Mouse (Mus musculus): ENCODE measurements around the gene Ifrd2. TPM values are rescaled to one million over a fixed set of nuclear protein-coding genes. Genes with fewer than 3 reads are reported as not detected.
A peak's percentile ranks its signal among the peaks of the same experiment; 100 is the strongest.

The Ifrd2 gene
- total RNA-seq, 2 experiments from 2014 or later = 48.5 to 50.4 TPM

DNA sequence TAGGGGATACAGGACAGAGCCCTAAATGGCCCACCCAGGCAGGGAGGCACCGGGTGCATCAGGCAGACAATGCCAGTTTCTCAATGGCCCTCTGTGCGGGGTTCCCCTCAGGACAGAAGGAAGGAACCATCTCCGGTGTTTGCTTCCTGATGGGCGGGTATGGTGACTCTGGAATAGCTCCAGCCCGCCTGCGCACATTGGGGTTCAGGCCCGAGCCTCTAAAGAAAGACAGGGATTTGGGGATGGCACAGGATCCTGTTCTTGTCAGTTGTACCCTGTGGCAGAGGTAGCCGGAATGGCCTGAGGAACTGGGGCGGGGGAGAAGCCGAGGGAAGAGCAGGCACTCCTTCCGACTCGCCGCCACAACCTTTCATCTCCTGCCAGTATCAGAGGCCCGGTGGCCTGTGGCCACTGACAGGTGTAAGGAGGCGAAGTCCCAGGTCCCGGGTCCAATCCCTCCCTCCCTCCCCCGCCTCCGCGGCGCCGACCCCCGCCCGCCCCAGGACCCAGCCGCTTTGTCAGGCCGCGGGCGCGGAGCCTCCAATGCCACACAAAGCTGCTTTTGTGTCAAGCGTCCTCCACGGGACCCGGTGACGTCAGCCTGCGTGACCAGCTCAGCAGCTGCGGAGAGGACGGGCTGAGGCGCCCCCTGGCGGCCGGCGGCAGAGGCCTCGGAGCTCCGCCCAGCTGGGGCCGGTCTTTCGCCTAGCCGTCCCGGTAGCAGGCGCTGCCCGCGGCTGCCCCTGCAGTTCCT lies 24.9 kb downstream of the Ifrd2 start:
- DNase-seq = peak; percentile 100
- peak; percentile 98 for TF ChIP-seq CTCF (IDR thresholded peaks at IDR 0.05)
- intact Hi-C loops (cut with DNase I) = loop anchor here (2.0 kb wide), 1 partner anchor 46 kb away; the partner anchor contains the start of gene Hyal2
- H3K4me3 ChIP-seq = peak overlapping the region; percentile 78
- H3K27ac ChIP-seq = peak overlapping the region; percentile 99

DNA sequence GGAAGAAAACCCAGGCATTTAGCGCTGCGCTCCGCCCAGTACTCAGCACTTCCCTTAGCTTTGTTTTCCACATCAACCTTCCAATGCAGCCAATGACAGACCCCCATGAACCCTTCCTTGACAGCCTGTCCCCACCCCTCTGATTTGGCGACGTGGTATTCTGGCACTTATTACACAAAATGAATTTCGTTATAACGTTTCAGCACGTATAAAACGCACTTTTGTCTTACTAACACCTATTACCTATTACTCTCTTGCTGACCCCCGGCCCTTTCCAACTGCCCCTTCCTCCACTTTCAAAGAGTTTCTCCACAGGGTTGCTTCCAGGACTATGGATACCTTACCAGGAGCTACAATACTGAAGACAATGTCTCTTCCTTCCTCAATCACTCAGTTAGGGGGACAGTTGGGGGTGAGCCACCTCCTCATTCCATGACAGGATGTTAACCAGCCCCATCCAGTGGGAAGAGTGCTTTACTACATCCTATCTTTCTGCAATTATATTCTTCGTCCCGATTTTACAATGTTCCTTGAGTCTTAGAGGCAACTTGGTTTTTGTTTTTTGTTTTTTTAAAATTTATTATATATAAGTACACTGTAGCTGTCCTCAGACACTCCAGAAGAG lies 25.6 kb downstream of the Ifrd2 start:
- DNase-seq = no peak
- Histone ChIP-seq H3K27ac (peak overlapping the region; percentile 99), H3K4me3 (peak overlapping the region; percentile 78)
- intact Hi-C loops (cut with DNase I) = loop anchor here (2.0 kb wide), 1 partner anchor 46 kb away; the partner anchor contains the start of gene Hyal2
- TF ChIP-seq CTCF (IDR thresholded peaks at IDR 0.05) = peak; percentile 36

DNA sequence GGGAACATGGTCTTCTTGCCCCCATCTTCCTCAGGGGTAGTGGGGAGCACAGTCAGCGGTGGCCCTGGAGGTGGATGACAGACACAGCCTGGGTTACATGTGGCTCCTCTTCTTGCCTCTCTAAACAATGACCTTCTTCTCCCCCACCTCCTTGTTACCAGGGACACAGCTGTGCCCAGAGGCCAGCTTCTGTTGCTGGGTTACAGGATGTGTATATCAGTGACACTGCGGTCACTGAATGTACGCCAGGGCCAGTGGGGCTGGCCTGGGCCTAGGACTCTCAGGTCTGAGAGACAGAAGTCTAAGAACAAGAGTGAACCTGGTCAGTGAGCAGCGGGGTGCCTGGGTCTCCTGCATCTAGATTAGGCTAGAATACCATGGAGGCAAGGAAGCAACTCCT lies 27.6 kb downstream of the Ifrd2 start:
- intact Hi-C loops (cut with DNase I) = no loop called here
- Histone ChIP-seq H3K27ac (0 out of 2 replicates have a peak overlapping the region, but pooled peaks have one; percentile 6), H3K4me3 (no peak overlapping the region)
- no peak for DNase-seq
- TF ChIP-seq CTCF (IDR thresholded peaks at IDR 0.05) = no peak

DNA sequence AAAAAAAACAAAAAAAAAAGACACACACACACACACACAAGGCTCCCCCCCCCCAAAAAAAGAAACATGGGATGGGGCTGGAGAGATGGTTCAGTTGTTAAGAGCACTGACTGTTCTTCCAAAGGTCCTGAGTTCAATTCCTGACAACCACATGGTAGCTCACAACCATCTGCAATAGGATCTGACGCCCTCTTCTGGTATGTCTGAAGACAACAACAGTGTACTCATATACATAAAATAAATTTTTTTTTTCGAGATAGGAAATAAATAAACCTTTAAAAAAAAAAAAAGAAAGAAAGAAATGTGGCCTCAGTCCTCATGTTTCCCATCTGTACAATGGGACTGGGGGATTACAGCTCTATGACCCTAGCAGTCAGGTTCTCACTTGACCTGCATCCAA lies 30.0 kb downstream of the Ifrd2 start:
- Histone ChIP-seq H3K27ac (peak overlapping the region; percentile 84), H3K4me3 (no peak overlapping the region)
- TF ChIP-seq CTCF (IDR thresholded peaks at IDR 0.05) = peak; percentile 35
- intact Hi-C loops (cut with DNase I) = no loop called here
- DNase-seq = no peak

DNA sequence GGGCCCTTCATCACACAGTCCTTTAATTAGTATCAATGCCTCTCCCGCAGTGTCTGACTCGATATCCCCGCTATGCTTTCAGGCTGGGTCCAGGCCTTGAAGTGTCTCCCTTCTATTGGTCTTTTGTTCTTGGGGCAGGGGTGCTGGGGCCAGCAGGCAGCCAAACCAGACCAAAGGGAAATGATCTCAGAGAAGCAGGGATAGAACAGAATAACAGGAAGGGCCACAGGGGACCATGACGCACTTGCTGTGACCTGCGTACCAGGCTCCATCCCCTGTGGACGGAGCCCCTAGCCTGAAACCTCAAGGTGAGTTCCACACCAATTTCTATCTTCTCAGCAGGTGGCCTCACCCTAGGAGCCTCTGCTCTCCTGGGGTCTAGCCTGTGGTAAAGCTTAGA lies 30.7 kb downstream of the Ifrd2 start:
- peak overlapping the region; percentile 9; the same call in 1 of the 2 replicates for H3K4me3 ChIP-seq
- intact Hi-C loops (cut with DNase I) = no loop called here
- TF ChIP-seq CTCF (IDR thresholded peaks at IDR 0.05) = no peak
- no peak for DNase-seq
- H3K27ac ChIP-seq = peak overlapping the region; percentile 84

DNA sequence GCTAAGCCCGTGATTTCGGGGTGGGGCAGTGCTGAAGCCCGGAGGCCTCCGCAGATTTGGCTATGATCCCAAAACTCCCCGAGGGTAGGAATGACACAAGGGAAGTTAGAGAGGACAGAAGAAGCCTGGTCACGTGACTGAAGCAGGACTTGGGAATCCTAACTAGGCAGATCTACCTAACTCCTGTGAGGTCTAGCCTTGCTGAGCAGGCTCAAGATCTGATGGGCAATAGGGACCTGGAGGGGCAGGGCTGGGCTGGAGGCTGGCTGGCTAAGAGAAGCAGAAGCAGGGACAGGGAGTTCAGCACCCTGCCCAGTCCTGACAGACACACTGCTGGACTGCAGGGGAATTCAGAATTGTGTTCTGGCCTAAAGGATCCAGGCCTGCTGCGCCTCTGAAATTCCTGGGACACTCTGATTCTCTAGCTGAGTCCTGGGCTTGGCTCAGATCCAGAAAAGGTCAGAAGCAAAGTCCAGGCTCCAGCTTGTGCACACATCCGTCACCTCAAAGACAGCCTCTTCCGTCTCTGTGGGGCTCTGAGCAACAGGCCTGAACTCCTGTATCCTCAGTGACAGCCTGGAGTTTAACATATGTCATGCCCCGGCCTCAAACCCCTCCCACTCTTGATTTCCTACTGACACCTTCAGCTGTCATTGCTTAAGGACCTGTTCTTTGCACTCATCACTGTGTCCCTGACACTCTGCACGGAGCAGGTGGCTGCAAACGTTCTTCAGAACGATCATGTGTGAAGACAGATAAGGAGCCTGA lies 31.5 kb downstream of the Ifrd2 start:
- Histone ChIP-seq H3K27ac (peak overlapping the region; percentile 84), H3K4me3 (peak overlapping the region; percentile 9)
- intact Hi-C loops (cut with DNase I) = no loop called here
- DNase-seq = peak; percentile 64
- no peak for TF ChIP-seq CTCF (IDR thresholded peaks at IDR 0.05)

DNA sequence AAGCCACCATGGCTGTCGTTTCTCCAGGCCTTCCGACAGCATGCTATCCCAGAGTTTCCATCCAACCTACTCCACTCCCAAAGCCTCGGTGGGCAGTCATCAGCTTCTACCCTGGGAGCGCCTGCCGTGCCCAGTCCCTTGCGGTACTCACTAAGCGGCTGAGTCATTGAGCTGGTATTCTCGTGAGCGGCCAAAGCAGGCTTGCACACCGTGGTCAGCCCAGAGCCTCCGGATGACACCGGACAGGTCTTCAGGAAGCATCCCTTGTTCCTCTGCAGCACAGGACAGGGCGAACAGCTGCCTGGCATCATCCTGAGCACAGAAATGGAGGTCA lies 32.1 kb downstream of the Ifrd2 start:
- DNase-seq = no peak
- Histone ChIP-seq H3K27ac (peak overlapping the region; percentile 84), H3K4me3 (no peak overlapping the region)
- no peak for TF ChIP-seq CTCF (IDR thresholded peaks at IDR 0.05)
- intact Hi-C loops (cut with DNase I) = no loop called here

DNA sequence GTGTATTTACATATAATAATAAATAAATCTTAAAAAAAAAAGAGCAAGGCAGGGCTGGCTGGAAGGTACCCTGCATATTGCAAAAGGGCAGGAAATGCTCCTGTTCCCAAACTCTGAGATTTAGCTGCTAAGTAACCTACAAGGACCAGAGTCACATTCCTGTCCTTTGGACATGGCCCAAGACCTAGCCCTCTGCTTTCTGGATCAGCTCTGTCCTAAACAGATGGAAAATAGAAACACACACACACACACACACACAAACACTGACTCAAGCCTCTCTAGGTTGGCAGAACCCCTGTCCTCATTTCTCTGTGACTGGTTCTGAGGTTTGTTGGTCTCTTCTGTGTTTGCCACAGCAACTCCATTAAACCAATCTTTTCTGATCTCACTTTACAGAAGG lies 33.5 kb downstream of the Ifrd2 start:
- no peak for DNase-seq
- intact Hi-C loops (cut with DNase I) = no loop called here
- Histone ChIP-seq H3K4me3 (no peak overlapping the region), H3K27ac (peak overlapping the region; percentile 84)
- TF ChIP-seq CTCF (IDR thresholded peaks at IDR 0.05) = no peak

DNA sequence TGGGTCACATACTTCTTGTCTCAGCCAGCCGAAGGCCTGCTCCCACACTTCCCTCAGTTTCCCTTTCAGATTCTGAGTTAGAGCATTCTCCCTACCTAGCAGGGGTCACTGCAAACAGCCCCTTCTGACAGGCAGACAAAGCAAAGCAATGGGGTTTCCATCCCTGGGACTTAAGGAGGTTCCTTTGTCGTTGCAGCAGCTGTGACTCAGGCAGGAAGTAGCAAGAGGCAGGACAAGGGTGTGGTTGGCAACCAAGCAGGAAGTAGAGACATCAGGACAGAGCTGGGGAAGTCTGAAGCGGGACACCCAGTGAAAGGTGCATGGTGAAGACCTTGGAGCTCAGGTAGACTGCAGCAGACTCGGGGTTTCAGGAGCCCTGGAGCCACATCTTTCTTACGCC lies 37.1 kb downstream of the Ifrd2 start:
- H3K27ac ChIP-seq = peak overlapping the region; percentile 94
- no peak for DNase-seq
- H3K4me3 ChIP-seq = peak overlapping the region; percentile 51
- TF ChIP-seq CTCF (IDR thresholded peaks at IDR 0.05) = no peak
- intact Hi-C loops (cut with DNase I) = no loop called here

DNA sequence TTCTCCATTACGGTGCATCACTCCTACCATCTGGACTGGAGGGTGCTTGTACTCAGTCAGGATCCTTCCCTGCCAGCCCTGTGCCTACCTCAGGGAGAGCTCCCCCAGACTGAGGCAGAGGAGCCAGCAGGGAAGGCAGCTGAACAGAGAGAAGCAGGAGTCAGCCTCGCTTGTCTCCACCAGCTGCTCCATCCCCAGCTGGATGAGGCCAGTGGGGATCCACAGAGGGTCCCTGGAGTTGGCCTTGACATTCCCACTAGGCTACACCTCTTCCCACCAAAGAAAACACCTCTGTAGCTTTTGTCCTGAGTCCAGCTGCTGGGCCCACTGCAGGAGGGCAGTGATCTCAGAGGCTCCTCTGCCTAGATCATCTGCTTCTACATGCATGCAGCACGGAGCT lies 37.5 kb downstream of the Ifrd2 start:
- no peak for TF ChIP-seq CTCF (IDR thresholded peaks at IDR 0.05)
- no peak for DNase-seq
- Histone ChIP-seq H3K27ac (peak overlapping the region; percentile 94), H3K4me3 (peak overlapping the region; percentile 51)
- intact Hi-C loops (cut with DNase I) = no loop called here

DNA sequence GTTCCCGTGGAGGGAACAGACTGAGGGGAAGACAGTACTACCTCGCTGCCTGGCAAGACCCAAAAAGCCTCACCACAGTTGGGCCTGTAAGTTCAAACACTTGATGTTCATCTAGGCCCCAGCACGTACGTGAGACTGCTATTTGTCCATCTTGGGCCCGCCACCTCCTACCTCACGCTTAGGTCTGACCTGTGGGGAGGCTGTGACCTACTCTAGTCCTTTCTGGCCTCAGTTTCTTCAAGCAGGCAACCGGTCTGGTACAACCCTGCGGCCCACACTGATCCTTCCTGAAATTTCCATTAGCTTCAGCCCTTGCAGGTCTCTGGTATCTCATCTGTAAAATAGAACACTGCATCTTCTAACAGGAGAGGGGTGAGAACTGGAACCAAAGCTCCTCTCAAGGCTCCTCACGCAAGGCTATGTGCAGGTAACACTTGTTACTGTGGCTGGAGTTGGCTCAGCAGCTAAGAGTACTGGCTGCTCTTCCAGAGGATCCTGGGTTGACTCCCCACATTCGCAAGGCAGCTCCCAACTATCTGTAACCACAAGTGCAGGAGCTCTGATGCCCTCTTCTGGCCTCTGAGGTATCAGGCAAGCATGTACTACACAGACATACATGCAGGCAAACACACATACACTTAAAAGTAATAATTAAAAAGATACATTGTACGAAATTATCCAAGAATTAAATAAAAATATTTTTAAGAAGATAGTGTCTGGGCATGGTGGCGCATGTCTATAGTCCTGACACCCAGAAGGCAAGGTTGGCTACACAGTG lies 38.1 kb downstream of the Ifrd2 start:
- H3K4me3 ChIP-seq = peak overlapping the region; percentile 51
- peak; percentile 39 for TF ChIP-seq CTCF (IDR thresholded peaks at IDR 0.05)

More for the DNA sequence above, 38.1 kb downstream of the Ifrd2 start:
- DNase-seq = no peak
- peak overlapping the region; percentile 94 for H3K27ac ChIP-seq
- intact Hi-C loops (cut with DNase I) = loop anchor here (1.0 kb wide), 1 partner anchor 19 kb away; no protein-coding TSS in a partner anchor
